Mouse (Mus musculus) heart, adult 18-20 months (tissue): Measurements from ENCODE around the gene Prps1l3. TPM values are rescaled to one million over a fixed set of nuclear protein-coding genes. Genes with fewer than 3 reads are reported as not detected.

Experiments
- DNase-seq, 2 experiments: peaks; one replicate each; pipeline ENCODE4 v3.0.0; 2021 to 2022; ENCODE audit warnings: mixed read lengths in 1 of 2
- total RNA-seq, 2 experiments: library from RNA; stranded (reverse); gene quantifications; 2 replicates each; pipeline ENCODE4 v1.2.3; 2021

Prps1l3 gene
- total RNA-seq, 2 experiments from 2014 or later: 17.5 to 19.0 TPM

DNA sequence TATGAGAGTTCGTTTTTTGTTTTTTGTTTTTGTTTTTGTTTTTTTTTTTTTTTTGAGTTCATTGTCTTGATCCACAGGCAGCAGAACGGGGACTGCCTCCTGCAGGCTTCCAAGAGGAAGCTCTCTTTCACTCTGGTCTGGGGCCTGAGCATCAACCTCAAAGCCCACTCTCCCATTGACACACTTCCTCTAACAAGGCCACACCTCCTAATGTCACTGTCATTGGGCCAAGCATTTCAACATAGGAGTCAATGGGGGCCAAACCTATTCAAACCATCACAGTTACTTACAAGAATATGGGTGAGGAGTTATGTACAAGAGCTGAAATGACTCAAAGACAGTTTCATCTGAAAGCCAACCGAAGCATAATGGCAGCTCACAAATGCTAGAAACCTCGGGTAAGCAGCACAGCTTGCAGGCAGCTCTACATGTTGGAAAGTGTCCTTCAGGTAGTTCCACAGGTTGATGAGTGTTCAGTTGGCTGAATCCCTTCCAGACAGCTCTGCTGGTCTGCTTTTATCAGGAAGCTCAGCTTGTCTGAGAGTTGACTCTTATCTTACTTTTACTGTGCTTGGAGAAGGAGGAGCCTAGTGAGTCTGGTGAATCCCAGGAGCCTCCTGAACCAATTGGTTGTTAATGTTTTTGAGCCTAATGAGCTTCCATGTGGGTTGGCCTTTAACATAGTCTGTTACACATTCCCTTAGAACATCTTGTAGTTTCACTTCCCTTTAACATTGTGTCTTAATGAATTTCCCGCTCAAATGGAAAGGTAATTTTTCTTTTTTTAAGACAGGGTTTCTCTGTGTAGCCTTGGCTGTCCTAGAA, 13.7 kb downstream of the Prps1l3 start:
- no peak for DNase-seq

DNA sequence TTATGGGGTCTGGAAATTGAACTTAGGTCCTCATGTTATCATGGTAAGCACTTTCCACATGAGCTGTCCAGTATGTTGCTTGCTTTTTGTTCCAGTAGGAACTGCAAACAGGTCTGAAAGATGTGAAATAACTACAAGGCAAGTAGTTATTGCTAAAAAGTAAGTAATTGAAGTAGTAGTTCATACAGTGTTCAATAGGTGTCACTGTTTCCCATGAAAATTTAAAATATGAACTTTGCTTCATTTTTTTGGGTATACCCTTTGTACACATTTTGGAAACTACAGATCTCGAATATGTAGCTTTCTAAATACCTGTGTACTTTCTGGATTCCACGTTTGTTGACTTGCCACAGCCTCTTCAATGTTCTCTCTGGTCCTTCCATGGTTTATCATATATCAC, 28.4 kb downstream of the Prps1l3 start:
- DNase-seq: no peak

DNA sequence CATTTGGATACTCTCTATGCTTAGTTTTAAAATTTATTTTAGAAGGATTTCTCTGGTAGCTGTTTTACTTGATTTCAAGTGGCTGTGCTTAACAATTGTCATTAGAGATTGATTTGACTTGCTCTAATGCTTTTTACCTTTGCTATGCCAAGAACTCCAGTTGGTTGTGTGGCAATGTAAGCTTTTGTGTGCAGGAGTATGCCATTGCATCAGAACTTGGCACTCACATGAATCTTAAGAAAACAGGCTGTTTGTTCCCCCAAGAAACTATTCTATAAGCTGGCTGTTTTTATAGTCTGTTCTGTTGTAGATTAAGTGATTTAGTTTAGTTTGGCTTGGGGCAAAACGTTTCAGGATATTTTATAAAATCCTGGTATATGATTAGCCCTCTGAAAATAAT, 45.2 kb downstream of the Prps1l3 start:
- DNase-seq: no peak

DNA sequence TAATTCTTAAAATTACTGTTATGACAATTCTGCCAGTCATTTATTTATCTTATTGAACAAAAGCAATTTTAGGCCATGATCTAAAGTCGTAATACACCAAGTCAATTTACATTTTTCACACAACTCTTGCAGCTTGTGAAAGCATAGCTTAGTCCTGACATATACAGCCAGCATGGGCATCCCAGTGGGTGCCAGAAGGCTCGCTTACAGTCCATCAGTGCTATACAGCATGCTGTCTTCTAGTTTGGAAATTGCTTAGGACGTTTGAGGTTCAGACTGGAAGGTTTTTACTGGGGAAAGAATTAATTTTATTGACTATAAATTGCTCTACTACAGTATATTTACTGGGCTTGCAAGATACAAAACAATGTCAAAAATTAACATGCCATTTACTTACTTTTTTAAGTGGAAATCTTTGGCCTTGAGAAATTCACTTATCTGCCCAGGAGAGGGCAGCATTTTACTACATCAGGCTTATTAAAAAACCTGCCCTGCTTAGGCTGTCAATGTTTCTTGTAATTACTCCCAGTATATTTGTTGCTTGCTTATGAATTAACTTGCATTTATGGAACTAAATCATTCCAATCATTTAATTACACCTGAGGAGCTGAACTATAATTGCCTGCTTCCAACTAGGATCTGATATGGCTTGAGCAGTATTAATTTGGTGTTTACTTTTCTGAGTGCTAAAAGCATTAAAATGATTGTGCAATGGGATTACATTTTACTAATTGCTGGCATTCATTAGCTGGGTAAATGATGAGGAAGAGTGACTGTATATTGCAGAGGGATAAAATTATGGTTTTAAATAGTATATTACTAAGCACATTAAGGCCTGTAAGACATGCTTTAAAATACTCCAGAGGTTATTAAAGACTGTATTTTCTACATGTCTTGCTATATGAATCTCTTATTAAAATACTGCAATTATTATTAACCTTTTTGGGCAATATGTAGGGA, 51.2 kb downstream of the Prps1l3 start:
- DNase-seq: peak; percentile 3 to 29

DNA sequence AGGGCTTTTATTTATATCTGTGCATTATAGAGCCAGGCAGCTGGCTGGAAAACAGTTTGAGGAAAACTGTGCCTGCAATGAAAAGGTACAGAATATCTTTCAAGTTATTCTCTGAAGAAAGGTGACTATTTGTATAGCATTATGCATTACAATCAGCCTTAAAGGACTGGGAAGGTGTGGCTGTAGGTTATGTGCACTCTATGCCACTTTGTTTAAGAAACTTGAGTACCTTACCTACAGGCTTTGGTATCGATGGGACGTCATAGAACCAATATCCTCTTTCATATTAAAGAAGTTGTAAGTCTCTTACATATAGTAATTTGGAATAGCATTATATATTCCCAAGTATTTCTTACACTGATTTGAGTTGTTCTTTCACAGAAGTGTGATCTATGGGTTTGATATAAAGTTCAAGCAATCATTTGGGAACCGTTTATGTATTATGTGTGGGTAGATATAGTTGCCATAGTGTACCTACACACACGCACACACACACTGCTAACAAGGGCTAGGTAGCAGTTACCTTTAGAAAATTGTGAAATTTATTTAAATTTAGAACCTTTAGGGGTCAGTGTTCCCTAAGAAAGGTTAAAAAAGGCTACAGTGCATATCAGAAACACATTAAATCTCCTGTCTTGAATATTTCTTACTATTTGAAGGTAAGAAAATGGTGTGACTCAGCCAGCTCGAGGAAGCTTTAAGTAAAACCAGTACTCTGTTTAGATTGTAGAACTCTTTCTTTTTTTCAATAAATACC, 55.3 kb downstream of the Prps1l3 start:
- DNase-seq: no peak

Other genes starting within 250 kb of the Prps1l3 start
- under 1 TPM; 0.64 to 0.67 TPM for gene Slc25a21, start 32.9 kb upstream of the Prps1l3 start, total RNA-seq
- gene Mipol1, start within 50 bp of the Prps1l3 start, total RNA-seq: 1 to 10 TPM; 3.5 to 5.5 TPM